Mouse (Mus musculus) kidney, adult 8-10 months (tissue): ENCODE data around the gene Basp1.
A peak's percentile ranks its signal among the peaks of the same experiment; 100 is the strongest.
"Not testable (repeated sequence)": the region's sequence is repeated elsewhere in the genome, so short reads cannot be mapped to it uniquely, and the experiment has no call there.

Source experiments
- DNase-seq, 2 experiments: peaks; one replicate each; pipeline ENCODE4 v3.0.0; 2022

Gene Basp1

GRCm38 (mm10) chr15:25413378-25413901 lies at the start of gene Basp1:
TSS of gene Basp1 (minus strand) at chr15:25413764.
- peak in 1 of 2 experiments; percentile 7 for DNase-seq

- not testable (repeated sequence) for DNase-seq
Observed at GRCm38 (mm10) chr15:25463076-25463475, 49.5 kb upstream of the Basp1 start.

DNA sequence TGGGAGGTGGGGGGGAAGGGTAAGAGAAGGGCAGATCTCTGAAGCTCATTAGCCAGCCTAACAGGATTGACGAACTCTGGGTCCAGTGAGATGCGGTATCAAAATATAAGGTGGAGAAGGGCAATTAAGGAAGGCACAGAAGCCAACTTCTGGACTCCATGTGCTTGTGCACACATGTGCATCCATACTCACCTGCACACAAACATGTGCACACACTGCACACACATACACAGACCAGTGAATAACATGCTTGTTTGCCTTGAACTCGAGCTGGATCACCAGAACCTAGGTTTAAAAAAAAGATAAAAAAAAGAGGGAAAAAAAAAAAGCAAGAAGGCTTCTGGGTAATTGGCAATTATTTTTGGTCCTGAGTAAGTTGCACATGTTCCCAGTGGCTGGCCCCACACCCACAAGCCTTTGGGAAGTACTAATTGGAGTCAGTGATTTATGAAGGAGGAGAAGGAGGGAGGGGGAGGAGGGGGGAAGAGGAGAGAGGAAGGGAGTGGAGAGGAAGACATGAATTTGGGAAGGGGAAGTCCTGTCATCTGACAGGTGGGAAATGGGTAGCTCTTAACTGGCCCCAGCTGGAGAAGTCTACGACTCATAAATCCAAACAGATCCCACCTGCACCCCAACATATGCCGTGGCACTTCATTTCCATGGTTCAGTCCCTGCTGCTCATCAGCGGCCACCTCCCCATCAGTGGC lies 48.6 kb upstream of the Basp1 start:
- no peak for DNase-seq

- peak in 1 of 2 experiments; percentile 71 for DNase-seq
Observed at GRCm38 (mm10) chr15:25459901-25460300, 46.3 kb upstream of the Basp1 start.

GRCm38 (mm10) chr15:25457421-25457820 lies 43.9 kb upstream of the Basp1 start:
- DNase-seq: no peak

- no peak for DNase-seq
Observed at GRCm38 (mm10) chr15:25453538-25453937, 40.0 kb upstream of the Basp1 start.

GRCm38 (mm10) chr15:25449348-25449747 lies 35.8 kb upstream of the Basp1 start:
- DNase-seq: no peak

- no peak for DNase-seq
Observed at GRCm38 (mm10) chr15:25448703-25449340, 35.3 kb upstream of the Basp1 start.

DNA sequence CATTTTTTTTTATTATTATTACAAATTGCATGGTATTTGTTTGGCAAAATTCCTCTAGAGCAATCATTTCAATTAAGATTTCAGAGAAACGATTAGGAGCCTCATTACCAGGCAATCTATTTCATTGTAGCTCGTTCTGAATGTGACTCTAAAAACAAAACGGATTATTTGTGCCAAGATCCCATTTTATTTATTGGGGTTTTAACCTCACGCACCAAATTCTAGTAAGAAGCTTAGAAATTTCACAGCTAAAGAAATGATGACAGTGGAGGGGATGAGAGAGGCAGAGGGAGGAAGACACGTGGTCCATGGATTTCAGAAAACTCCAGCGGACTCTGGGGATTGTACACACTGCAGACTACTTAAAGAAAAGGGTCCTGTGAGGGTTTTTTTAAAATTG lies 33.6 kb upstream of the Basp1 start:
- DNase-seq: no peak

DNA sequence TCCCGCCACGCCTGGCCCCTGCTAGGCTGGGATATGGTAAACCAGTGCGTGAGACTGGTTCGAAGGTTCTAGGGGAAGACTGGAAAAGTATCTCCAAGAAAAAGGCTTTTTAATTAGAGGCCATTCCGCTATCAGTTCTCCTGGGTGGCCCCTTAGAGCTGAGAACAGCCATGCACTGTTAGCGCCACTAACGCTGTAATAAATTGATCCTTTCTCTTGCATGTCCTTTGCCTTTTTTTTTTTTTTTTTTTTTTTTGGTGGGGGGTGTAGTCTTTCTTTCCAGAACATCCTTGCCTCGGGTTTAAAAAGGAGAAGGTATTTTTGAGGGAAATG lies 32.6 kb upstream of the Basp1 start:
- no peak for DNase-seq

- peak; percentile 36 to 47 for DNase-seq
Observed at GRCm38 (mm10) chr15:25445361-25446154, 32.0 kb upstream of the Basp1 start.

GRCm38 (mm10) chr15:25444208-25444607 lies 30.6 kb upstream of the Basp1 start:
- no peak for DNase-seq

- no peak for DNase-seq
Observed at GRCm38 (mm10) chr15:25443140-25443790, 29.7 kb upstream of the Basp1 start.

- no peak for DNase-seq
Observed at GRCm38 (mm10) chr15:25441868-25442185, 28.3 kb upstream of the Basp1 start.

DNA sequence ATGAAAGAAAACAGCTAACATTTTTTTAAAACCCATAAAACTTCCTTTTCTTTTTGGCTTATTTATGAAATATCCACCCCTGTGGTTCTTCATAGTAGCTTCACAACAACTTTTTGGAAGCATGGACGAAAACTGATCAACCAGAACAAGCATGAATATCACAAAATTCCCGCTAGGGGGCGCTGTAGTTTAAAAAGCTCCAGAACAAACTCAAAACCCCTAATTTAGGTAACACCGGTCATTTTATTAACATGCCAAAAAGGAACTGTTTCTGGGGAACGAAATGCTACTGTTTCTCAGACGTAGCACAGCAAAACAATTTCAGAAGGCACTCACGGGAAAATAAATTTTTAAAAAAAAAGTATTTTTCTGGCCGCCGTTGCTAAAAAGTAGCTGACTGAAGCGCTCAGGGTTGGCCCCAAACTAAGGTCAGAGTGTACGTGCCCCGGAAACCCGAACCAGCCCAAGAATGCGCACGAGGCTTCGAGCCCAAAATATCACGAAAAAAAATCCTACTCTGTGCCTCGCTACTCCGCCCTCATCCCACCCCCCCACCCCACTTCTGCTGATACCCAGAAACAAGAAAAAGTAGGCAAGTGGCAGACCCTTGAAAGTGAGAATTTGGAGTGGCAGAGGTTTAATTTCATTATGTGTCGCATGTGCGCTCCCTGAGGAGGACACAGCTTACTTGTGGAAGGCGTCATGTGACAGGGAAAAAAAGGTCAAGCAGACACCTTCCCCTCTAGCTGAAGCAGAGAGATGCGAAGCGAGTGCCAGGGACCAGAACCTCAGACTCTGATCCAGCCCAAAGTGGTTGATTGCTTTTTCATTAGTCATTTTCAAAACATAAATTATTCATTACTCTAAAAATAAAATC lies 27.7 kb upstream of the Basp1 start:
- DNase-seq: peak; percentile 69 to 76

DNA sequence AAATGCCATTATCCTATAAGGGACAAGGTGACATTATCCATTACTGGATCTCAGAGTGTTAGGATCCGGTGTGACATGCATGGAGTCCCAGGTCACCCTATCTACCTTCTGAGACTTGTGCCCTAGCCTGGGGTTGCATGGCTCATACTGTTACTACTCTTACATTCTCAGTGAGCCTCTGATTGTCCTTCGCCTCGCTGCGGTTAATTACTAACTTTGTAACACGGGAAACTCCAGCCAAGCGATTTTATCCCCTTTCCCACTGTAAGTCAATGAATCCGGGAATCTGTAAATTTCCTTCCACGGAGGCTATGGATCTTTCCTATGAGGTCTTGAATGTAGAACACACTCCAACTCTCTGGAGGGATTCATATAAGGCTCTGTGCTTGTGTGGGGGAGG lies 26.8 kb upstream of the Basp1 start:
- peak; percentile 50 to 52 for DNase-seq

- no peak for DNase-seq
Observed at GRCm38 (mm10) chr15:25432341-25432740, 18.8 kb upstream of the Basp1 start.

GRCm38 (mm10) chr15:25430167-25430566 lies 16.6 kb upstream of the Basp1 start:
- DNase-seq: no peak

GRCm38 (mm10) chr15:25429007-25429406 lies 15.4 kb upstream of the Basp1 start:
- no peak for DNase-seq

DNA sequence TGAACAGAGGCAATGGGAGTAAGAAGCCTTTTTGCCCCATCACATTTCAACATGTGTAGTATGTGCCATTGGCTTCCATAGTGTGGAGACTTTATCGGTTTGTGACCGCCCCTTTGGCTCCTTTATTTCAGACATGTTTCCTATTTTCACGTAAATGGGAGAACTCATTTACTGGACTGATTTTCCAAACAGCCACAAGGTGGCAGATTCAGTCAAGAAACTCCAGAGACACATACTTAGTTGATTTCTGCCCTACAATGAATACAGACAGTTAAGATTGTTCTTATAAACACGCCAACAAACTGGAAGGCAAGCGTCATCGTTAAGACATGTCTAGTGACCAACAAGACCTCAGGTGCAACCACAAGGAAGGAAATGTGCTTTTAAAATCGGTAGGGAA lies 15.0 kb upstream of the Basp1 start:
- DNase-seq: peak in 1 of 2 experiments; percentile 53

GRCm38 (mm10) chr15:25420266-25420665 lies 6.7 kb upstream of the Basp1 start:
- no peak for DNase-seq

DNA sequence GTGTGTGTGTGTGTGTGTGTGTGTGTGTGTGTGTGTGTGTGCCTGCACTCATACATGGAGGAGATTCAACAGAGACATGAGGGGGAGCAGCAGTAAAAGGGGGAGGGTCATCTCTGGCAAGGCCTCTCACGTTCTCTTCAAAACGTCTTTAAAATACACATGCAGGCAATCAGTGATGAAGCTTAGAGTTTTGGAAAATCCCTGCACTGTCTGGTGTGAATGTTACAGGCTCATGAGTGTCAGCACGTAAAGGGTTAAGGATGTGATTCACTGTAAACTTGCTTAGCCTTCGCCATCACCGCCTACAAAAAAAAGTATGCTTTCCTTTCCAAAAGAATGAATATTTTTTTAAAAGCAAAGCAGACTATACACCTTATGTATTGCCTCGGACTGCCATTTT lies 2.8 kb upstream of the Basp1 start:
- DNase-seq: no peak
